Mouse (Mus musculus) urinary bladder, postnatal 14 days (tissue): Measurements from ENCODE around the gene Nfrkb.

ENCODE experiments used
- DNase-seq: peaks from one replicate; pipeline ENCODE4 v3.0.0; 2021; ENCODE audit warnings: low spot score

The Nfrkb gene

DNA sequence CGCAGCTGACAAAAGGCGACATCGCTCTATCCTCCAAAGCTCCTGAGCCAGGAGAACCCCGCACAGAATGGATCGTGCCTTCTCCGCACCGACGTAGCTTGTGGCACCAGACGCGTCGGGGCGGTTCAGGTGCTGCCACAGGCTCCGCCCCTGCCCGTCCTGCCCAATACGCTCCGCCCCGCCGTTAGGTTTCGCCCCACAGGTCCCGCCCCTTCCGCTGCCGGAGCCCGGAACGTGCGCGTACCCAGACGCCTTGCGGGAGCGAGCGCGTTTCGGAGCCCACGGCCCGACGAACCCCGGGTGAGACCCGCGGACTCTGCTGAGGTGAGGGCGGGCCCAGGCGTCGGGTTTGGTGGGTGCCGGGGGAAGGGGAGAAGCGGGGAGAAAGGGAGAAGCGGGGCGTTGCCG, at the start of gene Nfrkb:
Gene Nfrkb (plus strand): TSS at position 246 of the 408 bp plus-strand sequence.
- peak; percentile 97 for DNase-seq

DNA sequence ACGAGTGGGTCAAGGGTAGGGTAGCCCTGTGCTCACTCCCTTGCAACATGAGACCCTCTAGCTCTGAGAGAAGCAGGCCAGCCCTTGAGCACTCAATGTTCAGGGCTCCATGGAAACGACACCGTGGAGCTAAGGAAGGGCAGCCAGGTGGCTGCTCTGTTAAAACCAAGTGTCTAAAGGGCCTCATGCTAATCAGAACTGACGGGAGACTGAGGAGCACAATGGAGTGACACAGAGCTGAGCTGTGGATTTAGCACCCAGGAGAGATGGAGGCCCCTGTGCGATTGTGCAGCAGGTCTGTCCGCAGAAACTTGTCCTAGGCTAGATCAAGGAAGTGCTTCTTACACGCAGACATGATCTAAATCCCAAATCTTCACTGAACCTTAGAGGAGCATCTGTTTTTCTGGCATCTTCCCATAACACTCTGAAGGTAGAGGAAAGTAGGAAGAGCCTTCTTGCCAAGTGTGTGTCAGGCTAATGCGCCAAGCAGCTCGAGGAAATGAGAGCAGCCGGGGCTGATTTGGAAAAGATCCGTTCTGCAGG, 41.6 kb upstream of the Nfrkb start:
- no peak for DNase-seq

GRCm38 (mm10) chr9:31346575-31347080, 39.4 kb upstream of the Nfrkb start:
- no peak for DNase-seq

DNA sequence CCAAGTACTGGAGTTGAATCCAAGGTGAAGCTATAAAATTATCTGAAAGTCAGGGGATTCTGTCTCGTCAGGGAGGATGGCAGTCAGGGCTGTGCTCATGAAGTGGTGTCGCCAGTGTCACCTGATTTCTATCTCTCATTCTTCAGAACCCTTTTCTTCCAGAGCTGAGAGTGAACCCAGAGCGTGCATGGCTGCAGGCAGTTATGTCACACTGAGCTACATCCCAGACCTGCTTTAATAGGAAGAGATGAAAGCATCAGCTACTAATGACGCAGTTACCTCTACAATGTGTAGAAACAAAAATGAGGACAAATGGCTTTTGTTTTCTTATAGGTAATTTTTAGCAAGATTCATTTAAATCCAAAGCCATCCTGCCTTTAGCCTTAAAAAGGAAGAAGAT, 37.5 kb upstream of the Nfrkb start:
- no peak for DNase-seq

DNA sequence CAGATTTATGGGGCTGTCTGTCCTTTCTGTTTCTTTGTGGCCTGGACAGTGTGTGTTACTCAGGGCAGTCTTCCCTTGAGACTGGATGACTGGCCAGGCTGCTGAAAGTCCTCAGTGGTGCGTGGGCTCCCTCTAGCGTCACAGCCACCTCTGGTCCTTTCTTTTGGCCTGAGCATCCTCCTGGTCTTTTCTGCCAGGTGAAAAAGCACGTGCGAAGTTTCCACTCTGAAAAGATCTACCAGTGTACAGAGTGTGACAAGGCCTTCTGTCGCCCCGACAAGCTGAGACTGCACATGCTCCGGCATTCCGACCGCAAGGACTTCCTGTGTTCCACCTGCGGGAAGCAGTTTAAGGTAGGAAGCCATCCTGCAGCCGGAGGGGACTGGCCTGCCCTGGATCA, 37.1 kb upstream of the Nfrkb start:
- DNase-seq: peak; percentile 81

DNA sequence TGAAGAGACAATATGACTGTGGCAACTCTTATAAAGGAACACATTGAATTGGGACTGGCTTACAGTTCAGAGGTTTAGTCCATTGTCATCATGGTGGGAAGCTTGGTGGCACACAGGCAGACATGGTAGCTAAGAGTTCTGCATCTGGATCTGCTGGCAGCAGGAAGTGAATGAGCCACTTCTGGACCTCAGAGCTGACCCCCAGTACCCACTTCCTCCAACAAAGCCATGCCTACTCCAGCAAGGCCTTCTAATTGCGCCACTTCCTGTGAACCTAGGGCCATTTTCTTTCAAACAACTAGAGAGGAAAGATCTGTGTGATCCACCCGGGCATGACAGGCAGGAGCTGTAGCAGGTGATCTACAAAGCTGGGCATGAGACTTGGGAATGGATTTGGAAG, 33.3 kb upstream of the Nfrkb start:
- DNase-seq: no peak

DNA sequence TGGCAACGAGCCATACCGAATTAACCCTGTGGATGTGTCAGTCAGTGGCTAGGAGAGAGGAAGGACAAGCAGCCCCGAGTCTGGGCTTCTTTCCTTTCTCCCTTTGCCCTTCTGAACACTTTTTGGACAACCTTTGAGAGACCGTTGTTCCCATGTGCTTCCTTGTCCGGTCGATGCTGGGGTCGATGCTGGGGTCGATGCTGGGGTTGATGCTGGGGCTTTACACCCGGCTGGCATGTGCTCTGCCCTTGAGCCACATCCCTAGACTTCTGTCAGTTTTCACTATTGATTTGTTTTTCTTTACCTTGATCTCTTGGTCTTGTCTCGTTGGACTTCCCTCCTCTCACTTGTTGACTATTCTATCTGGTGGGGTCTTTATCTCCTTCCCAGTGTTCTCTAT, 32.5 kb upstream of the Nfrkb start:
- no peak for DNase-seq

DNA sequence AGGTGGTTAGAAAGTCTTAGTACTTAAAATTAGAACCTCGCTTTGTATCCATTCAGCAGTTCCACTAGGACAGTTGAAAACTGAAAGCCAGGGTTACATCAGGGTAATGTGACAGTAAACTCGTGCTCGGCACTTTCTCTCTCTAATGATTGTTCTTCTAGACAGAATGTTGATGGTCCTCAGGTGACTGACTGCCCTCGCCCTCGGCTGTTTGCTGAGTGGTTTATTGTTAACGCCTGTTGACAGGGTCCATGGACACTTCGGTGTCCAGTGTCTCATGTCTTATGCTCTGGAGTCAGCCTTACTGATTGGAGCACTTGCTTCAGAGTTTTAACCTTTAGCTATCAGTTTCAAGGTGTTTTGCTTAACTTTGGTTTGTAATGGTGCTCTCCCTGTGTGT, 31.9 kb upstream of the Nfrkb start:
- no peak for DNase-seq

DNA sequence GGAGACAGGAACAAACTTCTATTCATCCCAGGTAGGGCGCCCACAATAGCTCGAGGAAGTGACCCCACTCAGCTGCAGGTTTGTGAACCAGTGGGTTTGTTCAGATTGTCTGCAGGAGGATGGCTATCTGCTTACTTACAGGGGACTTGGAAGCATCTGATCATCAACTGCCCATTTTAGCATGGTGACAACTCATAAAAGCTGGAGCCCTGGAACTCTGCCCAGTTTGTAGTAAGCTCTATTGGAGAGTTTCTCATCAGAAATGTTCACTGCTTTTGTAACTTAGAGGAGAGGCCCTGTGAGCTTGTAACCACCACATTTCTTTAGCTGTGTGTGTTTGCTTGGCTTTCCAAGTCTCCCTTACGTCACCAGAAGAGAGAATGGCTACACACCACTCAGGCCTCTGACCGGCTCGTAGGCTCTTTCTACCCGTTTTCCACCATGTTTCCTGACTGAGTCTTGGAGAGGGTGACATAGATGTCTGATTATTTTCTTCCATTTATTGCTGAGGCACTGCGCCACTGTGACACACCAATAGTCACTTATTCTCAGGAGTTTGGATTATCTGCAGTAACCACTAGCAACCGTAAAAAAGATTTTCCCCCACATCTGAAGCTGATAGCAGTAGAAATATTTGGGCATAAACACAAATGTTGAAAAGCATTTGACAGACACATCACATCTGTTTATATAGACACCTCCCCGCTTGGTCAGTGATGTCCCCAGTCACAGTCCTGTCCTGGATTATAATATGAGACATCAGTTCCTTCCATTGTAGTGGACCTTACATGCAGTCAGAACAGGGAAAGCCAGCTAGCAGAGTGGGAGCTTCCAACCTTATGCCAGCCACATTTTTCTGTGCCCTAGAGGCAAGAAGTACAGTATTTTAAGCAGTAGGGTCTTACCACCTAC, 22.0 kb upstream of the Nfrkb start:
- DNase-seq: peak; percentile 16

GRCm38 (mm10) chr9:31365086-31365485, 20.9 kb upstream of the Nfrkb start:
- no peak for DNase-seq

- no peak for DNase-seq
These were observed 14.3 kb upstream of the Nfrkb start for GRCm38 (mm10) chr9:31371740-31372139.

- no peak for DNase-seq
These were observed 9.3 kb upstream of the Nfrkb start for GRCm38 (mm10) chr9:31376661-31377060.

GRCm38 (mm10) chr9:31384786-31385499, 1.0 kb upstream of the Nfrkb start:
- no peak for DNase-seq

- no peak for DNase-seq
These were observed 507 bp upstream of the Nfrkb start for GRCm38 (mm10) chr9:31385500-31385869.

DNA sequence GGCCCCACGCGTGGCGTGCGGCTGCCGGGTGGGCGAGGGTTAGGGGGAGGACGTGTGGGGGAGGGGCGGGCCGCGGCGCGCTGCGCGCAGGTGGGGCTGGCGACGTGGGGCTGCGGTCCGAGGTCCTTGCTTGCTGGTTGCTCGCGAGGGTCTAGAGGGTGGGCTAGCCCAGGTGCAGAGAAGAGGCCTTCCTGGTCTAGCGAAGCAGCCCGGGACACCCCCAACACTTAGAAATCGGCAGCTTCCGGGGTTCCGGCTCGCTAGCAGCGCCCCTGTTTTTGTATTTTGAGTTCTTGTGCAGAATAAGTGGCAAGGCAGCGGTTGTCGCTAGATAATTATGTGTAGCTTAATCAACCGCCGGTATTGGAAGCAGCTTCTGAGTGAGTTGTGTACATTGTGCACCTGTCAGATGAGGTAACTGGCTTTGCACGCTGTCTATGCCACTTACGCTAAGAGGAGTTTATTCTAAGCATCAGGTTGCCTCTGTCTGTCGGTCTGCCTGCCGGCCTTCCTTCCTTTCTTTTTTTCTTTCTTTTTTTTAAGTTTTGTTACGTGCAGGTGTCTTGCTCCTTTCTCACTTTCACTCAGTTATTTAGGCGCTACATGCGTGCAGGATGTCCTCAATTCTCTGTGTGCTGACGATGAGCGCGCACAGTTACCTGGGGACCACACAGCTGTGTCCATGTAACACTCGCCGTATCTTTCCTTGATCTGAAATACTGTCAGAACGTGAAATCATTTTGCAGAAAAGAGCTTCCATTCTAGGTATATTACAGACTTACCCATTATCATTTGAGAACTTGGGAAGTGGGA, 582 bp downstream of the Nfrkb start:
- peak; percentile 14 for DNase-seq

DNA sequence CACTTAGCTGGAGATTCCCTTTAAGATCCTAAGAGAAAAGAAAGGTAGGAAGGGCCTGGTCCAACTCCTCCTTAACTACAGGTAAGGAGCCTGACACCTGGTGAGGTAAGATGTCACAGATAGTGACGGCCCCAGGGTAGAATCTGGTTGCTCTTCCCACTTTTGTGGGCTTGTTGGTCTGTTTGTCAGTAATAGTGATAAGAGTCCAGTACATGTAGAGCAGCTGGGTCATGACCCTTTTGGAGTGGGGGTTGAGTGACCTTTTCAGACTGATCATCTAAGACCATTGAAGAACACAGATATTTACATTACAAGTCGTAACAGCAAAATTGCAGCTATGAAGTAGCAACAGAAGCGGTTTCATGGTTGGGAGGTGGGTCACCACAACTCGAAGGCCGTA, 1.2 kb downstream of the Nfrkb start:
- no peak for DNase-seq

GRCm38 (mm10) chr9:31400441-31400840, 14.4 kb downstream of the Nfrkb start:
- DNase-seq: peak; percentile 79

DNA sequence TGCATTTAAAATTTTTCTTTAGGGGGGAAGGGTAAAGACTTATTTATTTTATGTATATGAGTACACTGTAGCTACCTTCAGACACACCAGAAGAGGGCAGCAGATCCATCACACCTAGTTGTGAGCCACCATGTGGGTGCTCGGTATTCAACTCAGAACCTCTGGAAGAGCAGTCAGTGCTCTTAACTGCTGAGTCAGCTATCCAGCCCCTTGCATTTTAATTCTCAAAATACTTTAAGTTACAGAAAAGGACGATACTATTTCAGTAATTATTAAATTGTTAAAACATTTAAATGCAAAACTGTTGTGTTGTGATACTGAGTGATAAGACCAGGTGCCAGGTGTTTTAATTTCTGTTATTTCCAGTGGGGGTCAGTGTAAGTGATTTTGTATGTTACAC, 18.3 kb downstream of the Nfrkb start:
- no peak for DNase-seq

DNA sequence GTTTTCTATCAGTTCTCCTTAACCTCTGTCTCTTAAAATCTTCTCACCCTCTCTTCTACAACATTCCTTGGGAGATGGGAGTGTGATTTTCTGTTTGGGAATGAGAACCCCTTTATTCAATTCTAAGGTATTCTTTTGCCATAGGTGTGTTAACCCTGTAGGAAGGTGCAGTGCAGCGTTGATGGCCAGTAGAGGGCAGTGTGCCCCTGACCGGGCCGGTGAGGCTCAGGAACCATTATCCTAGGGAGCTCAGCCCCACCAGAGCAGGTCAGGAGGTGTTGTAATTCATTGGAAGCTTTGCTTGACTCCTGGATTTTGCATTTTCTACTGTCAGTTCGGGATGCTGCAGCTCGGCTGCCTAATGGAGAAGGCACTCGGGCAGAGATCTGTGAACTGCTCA, 19.2 kb downstream of the Nfrkb start:
- peak; percentile 68 for DNase-seq

DNA sequence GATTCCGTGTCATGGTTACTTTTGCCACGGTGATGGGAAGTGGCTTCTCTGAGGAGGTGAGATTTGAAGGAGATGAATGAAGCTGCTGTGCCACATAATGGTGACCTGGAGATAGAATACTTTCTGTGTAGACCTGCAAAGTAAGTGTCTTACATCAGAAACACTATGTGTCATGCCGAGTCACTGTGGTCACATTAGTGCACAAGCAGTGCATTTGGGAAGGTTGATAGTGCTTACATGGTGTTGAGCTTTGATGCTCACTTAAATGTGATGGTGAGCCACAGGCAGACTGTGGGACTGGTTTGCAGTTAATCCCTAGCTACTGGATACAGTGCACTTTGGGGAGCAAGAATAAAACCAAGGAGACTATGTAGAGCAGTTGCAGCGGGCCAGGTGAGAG, 26.2 kb downstream of the Nfrkb start:
- no peak for DNase-seq

- DNase-seq: no peak
These were observed 32.8 kb downstream of the Nfrkb start for GRCm38 (mm10) chr9:31418821-31419220.

DNA sequence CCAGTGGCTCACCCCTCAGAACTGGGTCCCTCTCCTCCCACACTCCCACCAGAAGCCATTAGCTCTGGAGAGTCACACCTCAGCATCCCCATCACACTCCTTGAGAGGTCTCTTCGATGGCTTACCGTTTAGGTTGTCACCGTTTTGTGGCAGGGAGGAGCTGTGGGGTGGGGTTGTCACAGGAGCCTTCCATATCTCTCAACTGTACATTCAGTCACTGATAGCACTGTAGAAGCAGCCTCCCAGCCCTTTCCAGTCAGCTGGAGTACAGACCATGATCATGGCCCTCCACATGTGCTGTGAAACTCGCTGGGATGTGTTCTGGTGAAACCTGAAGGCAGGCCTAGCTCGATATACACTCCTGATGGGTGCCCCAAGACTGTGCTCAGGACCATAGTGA, 36.2 kb downstream of the Nfrkb start:
- no peak for DNase-seq
